Mouse (Mus musculus): ENCODE measurements around the gene Kera. TPM values are rescaled to one million over a fixed set of nuclear protein-coding genes. Genes with fewer than 3 reads are reported as not detected.

Gene Kera
- not detected for polyA plus RNA-seq (2017; shearing (Covaris generic))

DNA sequence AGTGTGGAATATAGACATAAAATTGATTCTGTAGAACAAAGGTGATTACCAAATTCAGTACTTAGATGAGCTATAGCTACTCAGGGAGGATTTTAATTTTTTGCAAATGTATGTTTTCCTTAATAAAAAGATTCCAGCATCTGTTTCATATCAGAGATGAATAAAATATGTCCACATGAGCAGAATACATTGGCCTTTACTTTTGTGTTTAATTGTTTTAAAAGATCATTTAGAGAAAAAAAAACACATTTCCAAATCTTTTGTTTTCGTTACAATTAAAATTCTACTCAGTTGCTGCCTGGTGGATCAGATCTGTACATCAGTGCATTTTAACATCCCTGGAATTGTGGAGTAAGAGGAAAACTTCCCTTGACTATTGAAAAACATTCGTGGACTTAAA is at the start of gene Kera:
TSS of gene Kera (plus strand) at position 301 of the 400 bp plus-strand sequence.
- ATAC-seq, result no peak

DNA sequence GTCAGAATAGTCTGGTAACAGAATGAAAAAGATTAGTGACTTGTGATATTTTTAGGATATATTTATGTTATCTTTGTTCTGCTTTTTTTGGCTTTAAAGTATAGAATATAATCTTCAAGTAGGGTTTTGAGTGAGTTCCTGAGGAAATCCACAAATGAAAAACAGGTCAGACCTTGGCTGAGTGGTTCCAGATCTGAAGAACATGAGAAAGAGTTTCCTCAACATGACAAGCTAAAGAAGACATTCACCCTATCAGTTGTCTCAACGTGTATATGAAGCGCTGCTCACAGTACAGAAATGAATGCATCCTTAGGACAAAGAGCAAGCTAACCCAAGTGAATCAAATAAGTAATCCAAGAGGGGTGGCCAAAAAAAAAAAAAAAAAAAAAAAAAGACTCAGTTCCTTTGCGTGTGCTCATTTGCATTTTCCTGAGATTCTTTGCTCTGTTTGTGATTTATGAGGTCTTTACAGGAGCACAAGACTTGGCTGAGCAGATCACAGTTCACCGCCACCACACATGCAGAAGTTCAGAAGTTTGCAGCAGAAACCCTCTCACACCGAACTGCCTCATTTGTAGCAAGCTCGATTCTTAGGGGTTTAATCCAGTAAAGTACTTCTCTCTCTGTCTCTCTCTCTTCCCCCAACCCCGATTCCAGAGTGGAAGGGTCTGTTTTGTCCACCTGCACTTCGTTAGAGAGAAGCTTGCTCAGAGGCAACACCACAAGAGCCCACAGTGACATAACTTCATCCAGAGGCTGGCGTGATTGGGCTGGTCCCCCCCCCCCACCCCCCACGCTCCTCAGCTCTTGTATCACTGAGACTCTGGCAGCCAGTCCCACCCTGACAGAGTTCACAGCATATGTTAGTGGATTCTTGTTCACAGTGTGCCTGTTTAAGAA is 41.5 kb upstream of the Kera start, which contains the start of gene Lum:
TSS of gene Lum (plus strand) at position 172 of the 900 bp plus-strand sequence.
- ATAC-seq, result no peak

DNA sequence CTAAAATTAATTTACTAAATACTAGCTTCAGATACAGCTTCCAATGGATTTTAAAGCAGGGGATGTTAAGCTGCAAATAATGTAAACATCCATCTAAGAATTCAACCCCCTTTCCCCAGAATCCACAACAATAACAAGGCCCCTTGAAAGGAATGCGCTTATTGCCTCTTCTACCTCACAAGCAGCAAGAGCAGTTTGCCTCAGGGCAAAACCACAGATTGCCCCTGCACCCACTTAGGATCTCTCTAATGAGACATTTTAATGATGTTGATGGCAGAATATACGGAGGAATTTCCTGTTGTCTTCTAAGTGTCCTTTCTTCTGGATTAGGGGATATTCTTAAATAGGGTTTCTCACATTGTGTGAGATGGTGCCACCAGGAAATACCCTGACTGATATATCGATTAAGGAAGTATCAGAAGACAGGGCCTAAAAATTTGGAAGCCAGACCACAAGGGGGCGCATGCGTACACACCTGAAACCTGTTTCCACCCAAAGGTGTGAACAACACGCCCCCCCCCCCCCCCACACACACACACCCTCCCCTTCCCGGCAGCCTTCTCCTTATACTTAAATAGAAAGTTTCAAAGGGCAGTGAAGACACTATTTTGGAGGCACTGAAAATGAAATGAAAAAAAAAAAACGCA is 39.1 kb upstream of the Kera start:
- no peak for ATAC-seq

GRCm38 (mm10) chr10:97582543-97583231 is 24.0 kb upstream of the Kera start:
- no peak for ATAC-seq

DNA sequence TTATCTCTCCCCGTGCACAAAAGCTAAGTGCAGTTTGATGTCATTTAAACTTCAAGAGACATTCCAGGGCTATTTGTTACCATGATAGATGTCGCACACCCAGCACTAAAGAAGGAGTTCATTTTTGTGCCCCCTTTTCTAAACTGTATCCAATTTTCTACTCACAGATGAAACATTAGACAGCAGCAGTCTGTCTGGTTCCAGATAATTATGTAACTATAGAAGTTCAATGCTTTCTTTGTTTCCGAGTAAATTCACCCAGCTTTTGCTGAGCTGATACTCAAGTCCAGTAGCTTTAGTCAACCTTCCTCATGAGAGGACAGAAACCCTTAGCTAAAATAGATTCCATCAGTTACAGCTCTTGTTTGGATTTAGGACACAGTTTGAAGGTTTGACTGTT is 22.5 kb upstream of the Kera start:
- no peak for ATAC-seq

DNA sequence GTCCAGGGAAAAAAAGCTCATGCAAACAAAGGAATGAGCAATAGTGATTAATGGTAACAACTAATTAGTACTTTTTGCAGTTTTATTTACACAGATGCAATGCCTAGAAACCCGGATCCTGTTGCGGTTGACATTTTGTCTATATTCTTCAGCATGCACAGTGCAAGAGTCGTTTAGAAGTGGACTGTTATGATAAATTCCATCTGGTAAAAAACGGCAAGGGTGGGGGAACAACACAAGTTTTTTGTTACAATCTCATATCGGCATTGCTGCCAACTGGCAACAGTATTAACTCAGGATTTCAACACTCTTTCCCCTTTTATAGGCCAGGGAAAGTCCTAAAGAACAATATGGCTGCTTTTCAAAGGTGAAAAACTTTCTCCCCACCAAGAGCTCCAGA is 19.5 kb upstream of the Kera start:
- no peak for ATAC-seq

DNA sequence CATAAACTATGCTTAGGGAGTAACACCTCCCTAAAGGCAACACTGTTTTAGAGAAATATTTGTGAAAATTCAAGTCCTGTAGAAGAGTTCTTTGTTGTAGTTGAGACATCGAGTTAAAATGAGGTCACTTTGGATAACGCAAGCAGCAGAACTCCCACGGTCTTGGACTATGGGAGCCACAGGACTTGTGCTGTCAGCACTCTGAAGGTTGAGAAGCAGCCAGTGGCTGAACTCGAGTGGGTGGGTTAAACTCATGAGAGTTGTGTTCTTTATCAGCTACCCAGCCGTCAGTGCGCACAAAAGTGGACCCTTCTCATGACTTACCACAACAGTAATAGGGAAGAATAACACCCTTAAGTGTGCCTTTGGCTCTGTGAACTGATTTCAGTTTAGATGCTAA is 17.1 kb upstream of the Kera start:
- ATAC-seq, result no peak

DNA sequence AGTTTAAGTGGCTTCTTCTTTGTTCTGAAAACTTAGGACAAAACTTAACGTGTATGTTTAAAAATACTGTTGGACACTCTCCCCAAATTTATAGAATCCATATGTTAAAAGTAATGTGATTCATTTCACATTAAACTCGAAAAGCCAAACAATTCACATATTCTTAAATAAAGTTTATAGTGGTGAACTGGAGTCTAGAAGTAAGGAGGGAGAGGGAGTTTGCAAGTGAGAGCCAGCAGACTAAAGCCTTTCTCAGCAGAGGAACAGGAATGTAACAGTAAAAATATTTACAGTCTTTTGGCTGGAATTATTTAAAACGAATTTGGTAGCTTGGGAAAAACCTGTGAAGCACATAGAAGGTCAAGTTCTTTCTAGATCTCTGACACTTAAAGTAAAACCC is 15.6 kb upstream of the Kera start:
- no peak for ATAC-seq

DNA sequence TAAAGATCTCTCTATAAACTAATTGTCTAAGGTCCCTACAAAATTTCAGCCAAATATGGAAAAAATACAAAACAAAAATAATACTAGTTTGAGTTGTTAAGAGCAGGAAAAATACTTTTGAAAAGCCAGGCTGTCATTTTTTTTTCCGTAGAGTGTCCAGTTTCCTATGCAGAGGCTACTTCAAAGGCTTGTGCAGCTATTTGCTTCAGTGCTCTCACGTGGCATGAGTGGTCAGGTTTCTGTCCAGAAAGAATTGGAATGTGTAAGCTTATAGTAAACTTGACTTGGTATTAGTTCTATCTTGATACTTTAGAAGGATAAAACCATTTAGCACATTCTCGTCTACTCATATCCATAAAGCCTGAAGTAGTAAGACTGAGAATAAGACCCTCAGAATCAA is 15.0 kb upstream of the Kera start:
- no peak for ATAC-seq

GRCm38 (mm10) chr10:97595680-97596079 is 11.0 kb upstream of the Kera start:
- no peak for ATAC-seq

GRCm38 (mm10) chr10:97601744-97602143 is 4.9 kb upstream of the Kera start:
- no peak for ATAC-seq

DNA sequence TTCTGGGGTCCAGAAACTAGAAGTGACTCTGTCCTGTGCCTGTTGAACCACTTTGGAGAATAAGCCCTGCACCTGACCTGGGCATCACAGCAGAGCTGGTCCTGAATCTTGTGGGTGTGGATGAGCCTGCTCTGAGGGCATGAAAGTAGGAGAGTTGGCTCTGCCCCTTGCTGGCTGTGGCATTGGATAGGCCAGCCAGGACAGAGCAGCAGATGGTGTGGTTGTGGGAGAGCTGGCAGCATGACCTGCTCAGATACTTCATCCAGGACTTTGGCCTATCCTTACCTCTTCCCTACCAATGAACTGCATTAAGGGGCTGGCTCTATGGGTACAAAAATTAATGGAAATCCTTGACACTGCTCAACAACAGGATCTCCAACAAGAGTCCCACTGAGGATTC is 3.4 kb upstream of the Kera start:
- no peak for ATAC-seq

DNA sequence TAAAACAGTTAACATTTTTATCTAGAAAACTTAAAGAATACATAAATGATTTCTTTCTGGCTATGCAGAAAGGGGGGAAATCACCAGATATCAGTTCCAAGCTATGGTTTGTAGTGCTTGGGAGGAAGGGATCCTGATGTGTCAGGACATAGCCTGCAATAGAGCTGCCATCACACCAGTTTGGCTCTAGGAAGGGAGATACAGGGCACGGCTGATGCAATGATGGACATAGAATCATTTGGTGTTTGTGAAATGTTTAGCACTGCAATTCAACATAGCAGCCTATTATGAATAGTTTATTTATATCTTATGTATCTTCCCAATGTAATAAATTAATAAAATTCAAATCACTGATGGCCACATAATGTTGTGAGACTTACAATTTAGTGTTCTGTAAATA is 15.6 kb downstream of the Kera start:
- ATAC-seq, result no peak

GRCm38 (mm10) chr10:97624381-97624780 is 17.7 kb downstream of the Kera start:
- ATAC-seq, result no peak

DNA sequence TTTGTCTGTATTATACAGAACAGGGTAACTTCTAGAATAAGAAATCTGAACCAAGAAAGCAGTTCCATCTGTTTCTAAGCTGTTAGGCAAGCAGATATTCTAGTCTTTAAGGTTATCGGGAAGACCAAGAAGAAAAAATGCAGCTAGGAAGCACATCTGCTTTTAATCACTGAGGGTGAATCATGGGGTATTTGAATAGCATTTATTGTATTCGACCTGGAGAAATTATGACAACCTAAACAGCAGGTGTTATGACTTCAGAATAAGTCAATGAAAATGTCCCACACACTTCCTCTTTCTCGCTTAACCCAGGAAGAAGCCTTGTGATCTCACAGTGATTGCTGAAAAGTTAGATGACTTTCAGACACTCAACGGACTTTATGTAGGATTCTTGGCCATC is 18.4 kb downstream of the Kera start:
- no peak for ATAC-seq

DNA sequence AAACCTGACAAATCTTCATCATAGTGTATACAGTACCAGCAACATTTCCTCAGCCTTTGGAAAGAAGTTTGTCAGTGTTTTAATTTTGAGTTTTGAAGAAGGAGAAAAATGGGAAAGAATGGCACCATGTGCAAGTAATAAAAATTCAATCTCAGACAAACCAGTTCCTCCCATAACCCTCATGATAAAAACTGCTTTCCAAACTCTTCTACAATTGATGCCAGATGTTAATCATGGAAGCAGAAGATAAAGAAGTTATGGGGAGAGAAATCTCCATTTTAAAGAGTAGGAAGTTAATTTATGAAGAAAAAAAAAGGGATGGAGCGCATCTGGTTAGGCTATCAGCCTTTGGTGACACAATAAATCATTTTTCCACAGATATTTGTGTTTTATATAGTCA is 19.9 kb downstream of the Kera start:
- no peak for ATAC-seq

DNA sequence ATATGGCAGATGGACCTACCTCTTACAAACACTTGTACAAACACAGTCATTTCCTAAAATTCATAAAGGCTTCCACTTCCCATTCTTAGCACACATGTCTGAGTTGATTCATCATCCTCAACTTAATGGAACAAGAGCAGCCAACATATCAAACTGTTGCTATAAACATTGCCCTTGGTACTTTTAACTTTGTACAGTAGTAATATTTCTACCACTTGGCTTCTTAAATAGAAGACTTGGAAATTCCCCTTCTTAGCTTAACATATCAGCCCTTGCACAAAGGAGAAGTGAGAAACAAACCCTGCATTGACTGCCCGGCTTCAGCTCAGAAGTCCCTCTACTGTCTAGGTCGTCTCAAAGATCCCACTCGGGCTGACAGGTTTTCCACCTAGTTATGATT is 24.4 kb downstream of the Kera start:
- ATAC-seq, result no peak

DNA sequence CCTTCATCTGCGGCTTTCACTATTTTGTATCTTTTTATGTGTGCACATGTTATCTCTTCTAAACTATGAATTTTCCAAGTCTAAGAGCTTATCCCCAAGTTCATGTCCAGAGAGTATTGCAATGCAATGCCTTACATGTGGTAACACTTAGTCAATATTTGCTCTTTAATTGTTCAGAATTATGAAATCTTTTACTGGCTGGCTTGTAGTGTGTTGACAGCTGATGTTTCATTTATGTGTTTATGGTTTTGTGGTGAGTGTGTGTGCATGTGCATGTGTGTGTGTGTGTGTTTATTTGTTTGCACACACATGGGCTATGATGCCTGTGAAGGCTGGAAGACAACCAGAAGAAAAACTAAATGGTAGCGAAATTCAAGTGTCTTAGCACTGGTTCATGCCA is 35.2 kb downstream of the Kera start:
- no peak for ATAC-seq

- no peak for ATAC-seq
Observed at GRCm38 (mm10) chr10:97643768-97644167, 37.1 kb downstream of the Kera start, which contains the start of gene Epyc. Gene Epyc (plus strand): TSS chr10:97644068.

DNA sequence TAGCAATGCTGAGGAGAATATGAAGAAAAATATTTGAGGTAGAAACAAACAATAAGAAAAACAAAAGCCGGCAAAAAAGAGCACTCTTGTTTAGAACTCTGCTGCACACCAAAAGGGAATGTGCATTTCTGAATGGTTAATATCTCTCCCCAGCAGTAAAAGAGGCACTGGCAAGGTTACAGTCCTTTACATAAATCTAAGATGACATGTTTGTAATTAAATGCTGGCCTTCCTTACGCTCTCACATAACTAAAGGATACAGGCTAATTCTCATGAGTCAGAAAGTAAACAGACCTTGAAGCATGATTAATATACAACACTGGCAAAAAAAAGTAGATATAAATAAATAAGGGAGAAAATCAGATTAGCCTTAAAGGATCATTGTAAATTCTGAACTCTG is 43.7 kb downstream of the Kera start:
- no peak for ATAC-seq

DNA sequence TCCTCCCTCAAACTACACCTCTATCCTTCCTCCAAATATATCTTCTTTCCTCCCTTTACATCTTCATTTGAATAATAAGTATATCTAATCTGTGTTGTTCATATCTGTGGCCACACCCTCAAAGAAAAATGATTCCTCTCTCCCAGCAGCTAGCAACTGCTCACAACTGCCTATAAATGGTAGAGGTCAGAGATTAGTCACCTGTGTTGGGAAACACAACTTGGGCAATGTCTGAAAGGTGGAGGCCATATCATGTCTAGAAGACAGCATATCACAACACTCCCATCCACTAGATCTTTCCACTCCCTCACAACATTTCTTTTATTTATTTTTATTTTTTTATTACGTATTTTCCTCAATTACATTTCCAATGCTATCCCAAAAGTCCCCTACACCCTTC is 52.8 kb downstream of the Kera start:
- no peak for ATAC-seq
